Mouse (Mus musculus) hindbrain, embryonic 13.5 days (tissue): ENCODE data around the gene Tmem183a. TPM values are rescaled to one million over a fixed set of nuclear protein-coding genes. Genes with fewer than 3 reads are reported as not detected.
A peak's percentile ranks its signal among the peaks of the same experiment; 100 is the strongest.

ENCODE experiments used
- ATAC-seq: fragments of 200-750 bp; cut with Nextera tagmentation; 2 replicates; pipeline ENCODE4 v1.8.0; 2017; ENCODE audit warnings: moderate TSS enrichment; ENCODE audit not compliant: low FRiP score
- H3K27ac ChIP-seq: fragments of 300-500 bp; sonication (generic); 2 replicates; pipeline ENCODE4 v1.5.1; 2015; ENCODE audit warnings: inconsistent platforms, mild to moderate bottlenecking, moderate library complexity
- H3K27me3 ChIP-seq: fragments of 300-500 bp; sonication (generic); 2 replicates; pipeline ENCODE4 v1.6.1; 2015; ENCODE audit warnings: mild to moderate bottlenecking, inconsistent platforms
- H3K36me3 ChIP-seq: fragments of 300-500 bp; sonication (generic); 2 replicates; pipeline ENCODE4 v1.6.1; 2015; ENCODE audit warnings: mild to moderate bottlenecking, inconsistent platforms
- H3K4me1 ChIP-seq: fragments of 300-500 bp; sonication (generic); replicated peaks from 2 replicates; pipeline ENCODE4 v1.6.1; 2015; ENCODE audit warnings: inconsistent platforms
- H3K4me2 ChIP-seq: fragments of 300-500 bp; sonication (generic); 2 replicates; pipeline ENCODE4 v1.6.1; 2015; ENCODE audit warnings: inconsistent platforms, mild to moderate bottlenecking, moderate library complexity
- H3K4me3 ChIP-seq: fragments of 300-500 bp; sonication (generic); 2 replicates; pipeline ENCODE4 v1.5.1; 2015; ENCODE audit warnings: mild to moderate bottlenecking, inconsistent platforms
- H3K9ac ChIP-seq: fragments of 300-500 bp; sonication (generic); 2 replicates; pipeline ENCODE4 v1.6.1; 2015; ENCODE audit warnings: mild to moderate bottlenecking, inconsistent platforms
- H3K9me3 ChIP-seq: fragments of 300-500 bp; sonication (generic); 2 replicates; pipeline ENCODE4 v1.6.1; 2016; ENCODE audit warnings: inconsistent platforms
- WGBS: fragments of 180-500 bp; shearing (Covaris S2); methylation state at CpG from one replicate; pipeline ENCODE4 v1.1.7; 2015; 5-methylcytosine and 5-hydroxymethylcytosine counted together
- polyA plus RNA-seq: library from polyadenylated mRNA; unstranded; fragments of >200 nt; fragmentation: Nextera tagmentation; extraction: Ambion mirVana; gene quantifications from 2 replicates; pipeline ENCODE4 v1.2.1, GENCODE M21; 2015

Tmem183a gene
- polyA plus RNA-seq, 1 experiment from 2014 or later = 128 TPM

- H3K4me2 ChIP-seq = no peak within 1 kb of the TSS
- WGBS = 70% methylated on average over 13 of the region's 13 CpGs
- no peaks in the 10 kb centered on the region for H3K9me3 ChIP-seq
- H3K27me3 ChIP-seq = no peaks in the 10 kb centered on the region
- H3K9ac ChIP-seq = no peak within 1 kb of the TSS
- H3K4me3 ChIP-seq = no peak within 1 kb of the TSS
- H3K36me3 ChIP-seq = no peaks in the 10 kb centered on the region
- H3K4me1 ChIP-seq = peaks cover 24% of the 10 kb centered on the region
- no peak within 1 kb of the TSS for H3K27ac ChIP-seq
- peak; percentile 64; the same call in 1 of the 2 replicates for ATAC-seq
Observed at GRCm38 (mm10) chr1:134332770-134333271, 29.0 kb downstream of the Tmem183a start, which contains the start of gene Ppfia4. Gene Ppfia4 (minus strand): TSS chr1:134332928.

GRCm38 (mm10) chr1:134331879-134332635 is 29.7 kb downstream of the Tmem183a start:
- no peak overlapping the region for H3K4me2 ChIP-seq
- H3K27me3 ChIP-seq = no peaks in the 10 kb centered on the region
- no peaks in the 10 kb centered on the region for H3K9me3 ChIP-seq
- H3K36me3 ChIP-seq = 0 out of 2 replicates have a peak, but pooled peaks cover 2% of the 10 kb centered on the region
- no peak overlapping the region for H3K9ac ChIP-seq
- 62% methylated on average over 20 of the region's 20 CpGs for WGBS
- H3K4me1 ChIP-seq = peaks cover 31% of the 10 kb centered on the region
- no peak overlapping the region for H3K27ac ChIP-seq
- 0 out of 2 replicates have a peak, but pooled peaks have one; percentile 23 for ATAC-seq
- H3K4me3 ChIP-seq = no peak overlapping the region

GRCm38 (mm10) chr1:134326841-134327346 is 34.9 kb downstream of the Tmem183a start:
- no peak for ATAC-seq
- Histone ChIP-seq H3K27ac (no peak overlapping the region), H3K4me1 (peaks cover 12% of the 10 kb centered on the region; the same call in 1 of the 2 replicates), H3K36me3 (peaks cover 21% of the 10 kb centered on the region; the same call in 1 of the 2 replicates), H3K9ac (no peak overlapping the region), H3K4me3 (no peak overlapping the region), H3K9me3 (no peaks in the 10 kb centered on the region), H3K4me2 (no peak overlapping the region), H3K27me3 (no peaks in the 10 kb centered on the region)
- 96% methylated on average over 12 of the region's 12 CpGs for WGBS

GRCm38 (mm10) chr1:134322591-134322990 is 39.2 kb downstream of the Tmem183a start:
- Histone ChIP-seq H3K4me3 (no peak overlapping the region), H3K4me1 (peaks cover 31% of the 10 kb centered on the region), H3K4me2 (no peak overlapping the region), H3K27ac (no peak overlapping the region), H3K9ac (no peak overlapping the region), H3K9me3 (no peaks in the 10 kb centered on the region), H3K27me3 (no peaks in the 10 kb centered on the region), H3K36me3 (peaks cover 23% of the 10 kb centered on the region; the same call in 1 of the 2 replicates)
- ATAC-seq = no peak
- 91% methylated on average over 6 of the region's 6 CpGs for WGBS

GRCm38 (mm10) chr1:134320691-134321301 is 41.0 kb downstream of the Tmem183a start:
- peak overlapping the region; percentile 62 for H3K27ac ChIP-seq

GRCm38 (mm10) chr1:134318261-134318660 is 43.5 kb downstream of the Tmem183a start:
- Histone ChIP-seq H3K27me3 (no peaks in the 10 kb centered on the region), H3K4me2 (no peak overlapping the region), H3K36me3 (peaks cover 22% of the 10 kb centered on the region), H3K4me3 (no peak overlapping the region), H3K9ac (no peak overlapping the region), H3K27ac (no peak overlapping the region), H3K4me1 (peaks cover 26% of the 10 kb centered on the region), H3K9me3 (no peaks in the 10 kb centered on the region)
- 79% methylated on average over 5 of the region's 5 CpGs for WGBS
- no peak for ATAC-seq

More at GRCm38 (mm10) chr1:134320691-134321301, 41.0 kb downstream of the Tmem183a start:
- Histone ChIP-seq H3K9ac (0 out of 2 replicates have a peak overlapping the region, but pooled peaks have one; percentile 43), H3K36me3 (peaks cover 26% of the 10 kb centered on the region), H3K4me3 (no peak overlapping the region), H3K4me2 (no peak overlapping the region), H3K4me1 (peaks cover 26% of the 10 kb centered on the region), H3K9me3 (no peaks in the 10 kb centered on the region), H3K27me3 (no peaks in the 10 kb centered on the region)
- peak; percentile 58 for ATAC-seq
- WGBS = 50% methylated on average over 14 of the region's 14 CpGs

- Histone ChIP-seq H3K4me2 (no peak overlapping the region), H3K9ac (no peak overlapping the region), H3K4me3 (no peak overlapping the region), H3K9me3 (no peaks in the 10 kb centered on the region), H3K27ac (no peak overlapping the region), H3K4me1 (peaks cover 24% of the 10 kb centered on the region), H3K27me3 (0 out of 2 replicates have a peak, but pooled peaks cover 5% of the 10 kb centered on the region), H3K36me3 (peaks cover 31% of the 10 kb centered on the region)
- 91% methylated on average over 9 of the region's 9 CpGs for WGBS
- no peak for ATAC-seq
Observed at GRCm38 (mm10) chr1:134316361-134316760, 45.4 kb downstream of the Tmem183a start.

- Histone ChIP-seq H3K36me3 (peaks cover 35% of the 10 kb centered on the region), H3K9me3 (no peaks in the 10 kb centered on the region), H3K9ac (no peak overlapping the region), H3K4me2 (no peak overlapping the region), H3K27me3 (0 out of 2 replicates have a peak, but pooled peaks cover 5% of the 10 kb centered on the region), H3K4me3 (no peak overlapping the region), H3K4me1 (peaks cover 12% of the 10 kb centered on the region), H3K27ac (no peak overlapping the region)
- ATAC-seq = no peak
- 90% methylated on average over 5 of the region's 5 CpGs for WGBS
Observed at GRCm38 (mm10) chr1:134315181-134315580, 46.6 kb downstream of the Tmem183a start.

- no peak for ATAC-seq
- H3K9me3 ChIP-seq = no peaks in the 10 kb centered on the region
- H3K27me3 ChIP-seq = 0 out of 2 replicates have a peak, but pooled peaks cover 5% of the 10 kb centered on the region
- H3K4me3 ChIP-seq = no peak overlapping the region
- WGBS = 91% methylated on average over 7 of the region's 7 CpGs
- H3K4me1 ChIP-seq = no peaks in the 10 kb centered on the region
- no peak overlapping the region for H3K9ac ChIP-seq
- H3K36me3 ChIP-seq = peaks cover 32% of the 10 kb centered on the region
- no peak overlapping the region for H3K27ac ChIP-seq
- no peak overlapping the region for H3K4me2 ChIP-seq
Observed at GRCm38 (mm10) chr1:134311760-134312159, 50.0 kb downstream of the Tmem183a start.

- H3K27ac ChIP-seq = no peak overlapping the region
Observed at GRCm38 (mm10) chr1:134310729-134311128, 51.0 kb downstream of the Tmem183a start.

GRCm38 (mm10) chr1:134310291-134310690 is 51.5 kb downstream of the Tmem183a start:
- peaks cover 25% of the 10 kb centered on the region for H3K36me3 ChIP-seq
- no peak overlapping the region for H3K9ac ChIP-seq
- no peak for ATAC-seq
- H3K27ac ChIP-seq = no peak overlapping the region
- no peaks in the 10 kb centered on the region for H3K4me1 ChIP-seq
- H3K27me3 ChIP-seq = 0 out of 2 replicates have a peak, but pooled peaks cover 5% of the 10 kb centered on the region
- H3K4me2 ChIP-seq = no peak overlapping the region
- 87% methylated on average over 2 of the region's 2 CpGs for WGBS
- H3K9me3 ChIP-seq = no peaks in the 10 kb centered on the region
- no peak overlapping the region for H3K4me3 ChIP-seq

More at GRCm38 (mm10) chr1:134310729-134311128, 51.0 kb downstream of the Tmem183a start:
- Histone ChIP-seq H3K4me1 (no peaks in the 10 kb centered on the region), H3K9ac (no peak overlapping the region), H3K27me3 (0 out of 2 replicates have a peak, but pooled peaks cover 5% of the 10 kb centered on the region), H3K4me3 (no peak overlapping the region), H3K36me3 (peaks cover 25% of the 10 kb centered on the region), H3K4me2 (no peak overlapping the region), H3K9me3 (no peaks in the 10 kb centered on the region)
- WGBS = 93% methylated on average over 3 of the region's 3 CpGs
- ATAC-seq = no peak

- peaks cover 27% of the 10 kb centered on the region for H3K36me3 ChIP-seq
- 0 out of 2 replicates have a peak, but pooled peaks cover 5% of the 10 kb centered on the region for H3K27me3 ChIP-seq
- no peak overlapping the region for H3K4me3 ChIP-seq
- no peak for ATAC-seq
- no peak overlapping the region for H3K27ac ChIP-seq
- WGBS = 34% methylated on average over 10 of the region's 10 CpGs
- H3K9ac ChIP-seq = no peak overlapping the region
- peaks cover 13% of the 10 kb centered on the region for H3K4me1 ChIP-seq
- H3K4me2 ChIP-seq = no peak overlapping the region
- no peaks in the 10 kb centered on the region for H3K9me3 ChIP-seq
Observed at GRCm38 (mm10) chr1:134307409-134307808, 54.4 kb downstream of the Tmem183a start.
